Mouse (Mus musculus) thymus, postnatal 14 days (tissue): ENCODE data around the gene Zic1.

Experiments
- DNase-seq: peaks from one replicate; pipeline ENCODE4 v3.0.0; 2021

The Zic1 gene

GRCm38 (mm10) chr9:91351361-91351760, 14.2 kb downstream of the Zic1 start:
- DNase-seq: no peak

- no peak for DNase-seq
These were observed 14.7 kb downstream of the Zic1 start for GRCm38 (mm10) chr9:91350861-91351291.

DNA sequence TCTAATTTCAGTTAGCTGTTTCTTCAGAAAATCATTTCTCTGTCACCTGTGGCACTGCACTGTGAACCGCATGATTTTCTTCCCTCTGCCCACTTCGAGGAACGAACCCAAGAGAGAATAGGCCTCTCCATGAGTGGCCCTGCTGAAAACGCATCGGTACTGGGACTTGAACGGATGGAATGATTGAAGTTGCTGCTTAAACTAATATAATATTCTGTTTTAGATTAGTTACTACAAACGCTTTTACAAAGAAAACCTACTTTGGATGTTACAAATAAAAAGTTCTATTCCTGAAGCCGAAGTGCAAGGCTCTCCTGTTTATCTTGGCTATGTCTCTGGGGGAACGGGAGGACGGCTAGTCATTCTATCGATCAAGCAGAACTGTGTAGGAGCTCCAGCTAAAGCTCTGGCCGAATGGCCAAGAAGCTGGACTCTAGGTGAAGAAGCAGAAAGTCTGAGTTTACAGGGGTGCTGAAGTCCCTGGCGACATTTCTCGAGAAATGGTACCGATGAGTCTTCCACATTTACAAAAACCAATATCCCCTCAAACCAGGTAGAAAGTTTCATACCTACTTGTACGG, 15.3 kb downstream of the Zic1 start:
- DNase-seq: no peak

DNA sequence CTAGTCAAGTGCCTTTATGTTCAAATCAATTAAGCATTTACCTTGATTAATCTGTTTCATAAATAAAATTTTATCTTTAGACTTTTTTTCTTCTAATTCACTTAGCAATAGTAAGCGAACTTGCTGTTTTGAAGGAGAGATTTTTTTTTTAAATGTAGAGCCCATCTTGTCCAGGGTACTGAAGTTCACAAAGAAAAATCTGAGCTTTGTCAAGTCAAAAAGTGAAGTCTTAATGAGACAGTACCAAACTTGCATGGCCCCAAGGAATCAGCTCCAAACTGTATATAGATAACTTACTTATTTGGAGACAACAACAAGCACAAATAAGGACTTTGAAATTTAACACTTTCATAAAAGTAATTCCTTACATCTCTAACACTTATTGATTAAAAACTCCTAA, 16.9 kb downstream of the Zic1 start:
- DNase-seq: no peak

GRCm38 (mm10) chr9:91347591-91347990, 18.0 kb downstream of the Zic1 start:
- DNase-seq: no peak
